Mouse (Mus musculus) MEL (cell line): ENCODE results near the gene Gm20388.

ENCODE experiments used
- BHLHE40 ChIP-seq: IDR thresholded peaks from 2 replicates; pipeline ENCODE4 v1.6.1; 2012; ENCODE audit warnings: low read depth, mild to moderate bottlenecking, inconsistent platforms, low read length, improper control_type of control experiment, borderline replicate concordance
- CHD2 ChIP-seq: IDR thresholded peaks from 2 replicates; pipeline ENCODE4 v1.6.1; 2011; ENCODE audit warnings: low read length, improper control_type of control experiment
- CTCF ChIP-seq, 3 experiments: IDR thresholded peaks in 2 of 3; conservative IDR thresholded peaks in 1 of 3; 2 replicates each; pipeline ENCODE4 v1.5.1; 2011 to 2012; ENCODE audit warnings: low read length in 3 of 3, low read depth in 2 of 3, mild to moderate bottlenecking in 2 of 3, improper control_type of control experiment in 1 of 3, inconsistent platforms in 1 of 3, mixed read lengths in 1 of 3, moderate library complexity in 1 of 3; ENCODE audit not compliant: control insufficient read depth in 1 of 3, insufficient read depth in 1 of 3, poor library complexity in 1 of 3, severe bottlenecking in 1 of 3
- ELF1 ChIP-seq: IDR thresholded peaks from 2 replicates; pipeline ENCODE4 v1.6.1; 2014; ENCODE audit warnings: low read depth, mild to moderate bottlenecking, inconsistent platforms, low read length, improper control_type of control experiment, moderate library complexity
- EP300 ChIP-seq, 2 experiments: IDR thresholded peaks; 2 replicates each; pipeline ENCODE4 v1.6.1; 2011; ENCODE audit warnings: improper control_type of control experiment in 2 of 2, low read length in 2 of 2, low read depth in 1 of 2, mild to moderate bottlenecking in 1 of 2
- GABPA ChIP-seq: IDR thresholded peaks from 2 replicates; pipeline ENCODE4 v1.6.1; 2012; ENCODE audit warnings: low read depth, mild to moderate bottlenecking, inconsistent platforms, low read length, improper control_type of control experiment, moderate library complexity
- KAT2A ChIP-seq: conservative IDR thresholded peaks from 2 replicates; pipeline ENCODE4 v1.6.1; 2012; ENCODE audit warnings: low read depth, low read length, improper control_type of control experiment, inconsistent platforms
- MAFK ChIP-seq: IDR thresholded peaks from 2 replicates; pipeline ENCODE4 v1.6.1; 2011; ENCODE audit warnings: low read depth, mild to moderate bottlenecking, low read length, improper control_type of control experiment, borderline replicate concordance
- POLR2A ChIP-seq, 2 experiments: IDR thresholded peaks; 2 replicates each; pipeline ENCODE4 v1.6.1; 2011 to 2012; ENCODE audit warnings: low read length in 2 of 2, mild to moderate bottlenecking in 2 of 2, control low read depth in 1 of 2, improper control_type of control experiment in 1 of 2, low read depth in 1 of 2, moderate library complexity in 1 of 2; ENCODE audit not compliant: control insufficient read depth in 1 of 2, insufficient read depth in 1 of 2, poor library complexity in 1 of 2
- POLR2AphosphoS5 ChIP-seq: IDR thresholded peaks from 2 replicates; pipeline ENCODE4 v1.6.1; 2012; ENCODE audit warnings: low read depth, borderline replicate concordance, mild to moderate bottlenecking, inconsistent platforms, low read length, moderate library complexity, mixed read lengths
- TBP ChIP-seq: IDR thresholded peaks from 2 replicates; pipeline ENCODE4 v1.8.0; 2011; ENCODE audit warnings: low read depth, low read length, improper control_type of control experiment
- TCF12 ChIP-seq: IDR thresholded peaks from 2 replicates; pipeline ENCODE4 v1.6.1; 2014; ENCODE audit warnings: low read depth, mild to moderate bottlenecking, inconsistent platforms, low read length, improper control_type of control experiment, moderate library complexity
- UBTF ChIP-seq: IDR thresholded peaks from 2 replicates; pipeline ENCODE4 v1.6.1; 2012; ENCODE audit warnings: low read depth, mild to moderate bottlenecking, inconsistent platforms, low read length, improper control_type of control experiment, moderate library complexity, borderline replicate concordance; ENCODE audit not compliant: insufficient read depth
- USF1 ChIP-seq: IDR thresholded peaks from 2 replicates; pipeline ENCODE4 v1.6.1; 2014; ENCODE audit warnings: low read depth, mild to moderate bottlenecking, inconsistent platforms, low read length, improper control_type of control experiment, moderate library complexity

DNA sequence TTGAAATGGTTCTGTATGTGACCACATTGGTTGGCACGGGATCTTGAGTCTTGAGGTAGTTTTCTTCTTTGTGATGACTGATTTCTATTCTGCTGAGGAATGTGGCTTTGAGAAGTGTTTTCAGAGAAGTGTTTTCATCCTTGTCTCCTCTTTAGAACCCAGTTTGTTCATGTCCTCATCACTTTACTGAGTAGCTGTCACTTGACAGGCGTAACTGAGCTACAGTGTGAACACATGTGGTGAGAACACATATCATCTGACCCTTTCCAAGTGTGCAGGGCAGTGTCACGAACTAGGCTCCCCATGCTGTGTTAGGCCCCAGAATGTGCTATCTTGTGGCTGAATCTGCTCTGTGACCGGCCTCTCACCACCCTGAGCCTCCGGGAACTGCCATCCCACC, 2181.8 kb downstream of the Gm20388 start:
- TF ChIP-seq POLR2A (IDR thresholded peaks at IDR 0.05; ENCODE audit: control insufficient read depth in 1 of 2, insufficient read depth in 1 of 2, low read depth in 1 of 2, low read length in 2 of 2, poor library complexity in 1 of 2) (no peak), CTCF (IDR thresholded peaks at IDR 0.05 in 2 of 3, conservative IDR thresholded peaks at IDR 0.05 in 1 of 3; ENCODE audit: control insufficient read depth in 1 of 3, insufficient read depth in 1 of 3, low read depth in 2 of 3, low read length in 3 of 3, poor library complexity in 1 of 3, severe bottlenecking in 1 of 3) (no peak), USF1 (no peak), BHLHE40 (no peak), POLR2AphosphoS5 (no peak), TCF12 (no peak), EP300 (IDR thresholded peaks at IDR 0.05; ENCODE audit: low read depth in 1 of 2, low read length in 2 of 2) (no peak), CHD2 (no peak), KAT2A (no peak), TBP (no peak), MAFK (no peak), GABPA (no peak), UBTF (no peak), ELF1 (no peak)
